Mouse (Mus musculus) ES-Bruce4 (cell line): Measurements from ENCODE around the gene Psmd10. TPM values are rescaled to one million over a fixed set of nuclear protein-coding genes. Genes with fewer than 3 reads are reported as not detected.

Source experiments
- H3K27ac ChIP-seq: 2 replicates; pipeline ENCODE4 v1.5.1; 2012; ENCODE audit warnings: low read length, inconsistent platforms; ENCODE audit not compliant: insufficient read depth
- H3K27me3 ChIP-seq: 2 replicates; pipeline ENCODE4 v1.6.1; 2012; ENCODE audit warnings: mild to moderate bottlenecking, low read length, inconsistent platforms; ENCODE audit not compliant: control insufficient read depth, poor library complexity, insufficient read depth, severe bottlenecking
- H3K36me3 ChIP-seq: 2 replicates; pipeline ENCODE4 v1.6.1; 2012; ENCODE audit warnings: inconsistent platforms, mild to moderate bottlenecking, low read length, moderate library complexity; ENCODE audit not compliant: control insufficient read depth, poor library complexity, insufficient read depth, severe bottlenecking
- H3K4me1 ChIP-seq: one replicate; pipeline ENCODE4 v1.8.1; 2011; ENCODE audit warnings: low read length; ENCODE audit not compliant: control insufficient read depth, insufficient read depth
- H3K4me3 ChIP-seq: 2 replicates; pipeline ENCODE4 v1.5.1; 2011; ENCODE audit warnings: low read depth, mild to moderate bottlenecking, low read length
- H3K9ac ChIP-seq: 2 replicates; pipeline ENCODE4 v1.6.1; 2012; ENCODE audit warnings: low read depth, mild to moderate bottlenecking, inconsistent platforms; ENCODE audit not compliant: poor library complexity, severe bottlenecking
- H3K9me3 ChIP-seq: replicated peaks from 2 replicates; pipeline ENCODE4 v1.6.1; 2012; ENCODE audit warnings: mild to moderate bottlenecking, low read length, inconsistent platforms; ENCODE audit not compliant: control insufficient read depth, poor library complexity, insufficient read depth, severe bottlenecking
- CTCF ChIP-seq: IDR thresholded peaks from one replicate; pipeline ENCODE4 v1.8.1; 2011; ENCODE audit warnings: low read depth, low read length
- EP300 ChIP-seq: IDR thresholded peaks from 2 replicates; pipeline ENCODE4 v1.6.1; 2011; ENCODE audit warnings: low read depth, low read length; ENCODE audit not compliant: insufficient read depth
- POLR2A ChIP-seq: IDR thresholded peaks from one replicate; pipeline ENCODE4 v1.8.1; 2011; ENCODE audit warnings: low read length; ENCODE audit not compliant: insufficient read depth
- polyA plus RNA-seq: library from polyadenylated mRNA; stranded (reverse); fragments of >200 nt; gene quantifications from 2 replicates; pipeline ENCODE4 v1.2.4, GENCODE M21; 2011; ENCODE audit warnings: low read depth; ENCODE audit not compliant: missing spikeins, insufficient read depth, insufficient read length

Gene Psmd10
- polyA plus RNA-seq, 1 experiment, result 27.6 TPM

GRCm38 (mm10) chrX:140903487-140903886 is 53.0 kb downstream of the Psmd10 start:
- TF ChIP-seq POLR2A (no peak), CTCF (no peak), EP300 (no peak)
- no peak overlapping the region for H3K27ac ChIP-seq
- no peaks in the 10 kb centered on the region for H3K27me3 ChIP-seq

More at GRCm38 (mm10) chrX:140903487-140903886, 53.0 kb downstream of the Psmd10 start:
- Histone ChIP-seq H3K36me3 (no peaks in the 10 kb centered on the region), H3K4me3 (no peak overlapping the region), H3K9ac (no peak overlapping the region), H3K9me3 (no peaks in the 10 kb centered on the region), H3K4me1 (no peaks in the 10 kb centered on the region)

Other genes starting within 250 kb of the Psmd10 start
- 0.28 TPM in 1 of 2 replicates, not detected in the other for gene Tex13b, start 143.3 kb downstream of the Psmd10 start, polyA plus RNA-seq
- not detected in 2 replicates for gene Vsig1, start 49.1 kb downstream of the Psmd10 start, polyA plus RNA-seq
- 4.3 and 4.6 TPM in 2 replicates for gene Atg4a, start 179 bp upstream of the Psmd10 start, polyA plus RNA-seq